Mouse (Mus musculus) heart, postnatal 0 days (tissue): ENCODE measurements around the gene Gpm6b. TPM values are rescaled to one million over a fixed set of nuclear protein-coding genes. Genes with fewer than 3 reads are reported as not detected.

Experiments
- ATAC-seq: fragments of 200-750 bp; cut with Nextera tagmentation; 2 replicates; pipeline ENCODE4 v1.8.0; 2017; ENCODE audit warnings: low read depth, moderate number of reproducible peaks, moderate library complexity; ENCODE audit not compliant: insufficient read depth
- DNase-seq: peaks from one replicate; pipeline ENCODE4 v3.0.0-alpha.2; 2016; ENCODE audit warnings: low spot score
- H3K27ac ChIP-seq: fragments of 300-500 bp; sonication (generic); 2 replicates; pipeline ENCODE4 v1.5.1; 2014; ENCODE audit warnings: low read depth, mild to moderate bottlenecking
- H3K27me3 ChIP-seq: fragments of 300-500 bp; sonication (generic); 2 replicates; pipeline ENCODE4 v1.6.1; 2014; ENCODE audit warnings: low read length, mixed read lengths; ENCODE audit not compliant: control insufficient read depth, insufficient read depth
- H3K36me3 ChIP-seq: fragments of 300-500 bp; sonication (generic); replicated peaks from 2 replicates; pipeline ENCODE4 v1.6.1; 2014; ENCODE audit warnings: low read length, mixed read lengths; ENCODE audit not compliant: control insufficient read depth, insufficient read depth
- H3K4me1 ChIP-seq: fragments of 300-500 bp; sonication (generic); 2 replicates; pipeline ENCODE4 v1.6.1; 2014; ENCODE audit warnings: antibody characterized with exemption; ENCODE audit not compliant: control insufficient read depth, insufficient read depth
- H3K4me2 ChIP-seq: fragments of 300-500 bp; sonication (generic); 2 replicates; pipeline ENCODE4 v1.6.1; 2014; ENCODE audit warnings: low read depth, mild to moderate bottlenecking, low read length, moderate library complexity
- H3K4me3 ChIP-seq: fragments of 300-500 bp; sonication (generic); 2 replicates; pipeline ENCODE4 v1.5.1; 2014; ENCODE audit warnings: low read depth, low read length
- H3K9ac ChIP-seq: fragments of 300-500 bp; sonication (generic); replicated peaks from 2 replicates; pipeline ENCODE4 v1.6.1; 2014; ENCODE audit warnings: low read depth, low read length, mixed read lengths
- H3K9me3 ChIP-seq: fragments of 300-500 bp; sonication (generic); replicated peaks from 2 replicates; pipeline ENCODE4 v1.6.1; 2016; ENCODE audit warnings: low read length; ENCODE audit not compliant: control insufficient read depth
- CTCF ChIP-seq: IDR thresholded peaks from 2 replicates; pipeline ENCODE4 v1.5.1; 2016; ENCODE audit warnings: antibody characterized with exemption, control low read depth, low read depth
- EP300 ChIP-seq: IDR thresholded peaks from 2 replicates; pipeline ENCODE4 v1.6.1; 2016; ENCODE audit warnings: antibody characterized with exemption, low read depth
- WGBS: fragments of 180-500 bp; shearing (Covaris S2); extraction: QIAGEN DNeasy Blood & Tissue Kit; methylation state at CpG from one replicate; pipeline ENCODE4 v1.1.7; 2014; 5-methylcytosine and 5-hydroxymethylcytosine counted together
- polyA plus RNA-seq: library from polyadenylated mRNA; unstranded; fragments of >200 nt; fragmentation: Nextera tagmentation; extraction: Ambion mirVana; gene quantifications from 2 replicates; pipeline ENCODE4 v1.2.1, GENCODE M21; 2015
- total RNA-seq: library from RNA; depleted of rRNA; stranded (reverse); fragments of >200 nt; gene quantifications from 2 replicates; pipeline ENCODE4 v1.2.3, GENCODE M21; 2014; ENCODE audit warnings: low replicate concordance

The Gpm6b gene
- total and polyA plus RNA-seq, 2 experiments from 2014 or later, result 3.9 to 13.0 TPM

GRCm38 (mm10) chrX:166286760-166287483, 48.2 kb downstream of the Gpm6b start:
- H3K9ac ChIP-seq, result no peak overlapping the region
- H3K4me2 ChIP-seq, result no peak overlapping the region
- no peaks in the 10 kb centered on the region for H3K36me3 ChIP-seq
- 56% methylated on average over 9 of the region's 9 CpGs for WGBS
- H3K9me3 ChIP-seq, result no peaks in the 10 kb centered on the region
- no peaks in the 10 kb centered on the region for H3K4me1 ChIP-seq
- H3K27ac ChIP-seq, result no peak overlapping the region
- DNase-seq (no peak), ATAC-seq (no peak)
- TF ChIP-seq EP300 (no peak), CTCF (no peak)
- H3K4me3 ChIP-seq, result no peak overlapping the region
- no peaks in the 10 kb centered on the region for H3K27me3 ChIP-seq

GRCm38 (mm10) chrX:166291266-166291665, 52.6 kb downstream of the Gpm6b start:
- Histone ChIP-seq H3K9me3 (no peaks in the 10 kb centered on the region), H3K27me3 (no peaks in the 10 kb centered on the region), H3K4me3 (no peak overlapping the region), H3K27ac (no peak overlapping the region), H3K9ac (no peak overlapping the region), H3K4me1 (no peaks in the 10 kb centered on the region), H3K4me2 (no peak overlapping the region), H3K36me3 (no peaks in the 10 kb centered on the region)
- no peak for ATAC-seq
- TF ChIP-seq CTCF (no peak), EP300 (no peak)
- 45% methylated on average over 3 of the region's 3 CpGs for WGBS
- no peak for DNase-seq

- no peak overlapping the region for H3K9ac ChIP-seq
- H3K27me3 ChIP-seq, result no peaks in the 10 kb centered on the region
- ATAC-seq, result no peak
- H3K36me3 ChIP-seq, result no peaks in the 10 kb centered on the region
- H3K4me1 ChIP-seq, result no peaks in the 10 kb centered on the region
- TF ChIP-seq CTCF (no peak), EP300 (no peak)
- H3K9me3 ChIP-seq, result no peaks in the 10 kb centered on the region
- no peak overlapping the region for H3K4me2 ChIP-seq
- H3K4me3 ChIP-seq, result no peak overlapping the region
- no peak for DNase-seq
- no peak overlapping the region for H3K27ac ChIP-seq
- WGBS, result 93% methylated on average over 3 of the region's 3 CpGs
These were observed 54.8 kb downstream of the Gpm6b start for GRCm38 (mm10) chrX:166293465-166293864.

GRCm38 (mm10) chrX:166302791-166303190, 64.1 kb downstream of the Gpm6b start:
- no peak for ATAC-seq
- 61% methylated on average over 2 of the region's 2 CpGs for WGBS

GRCm38 (mm10) chrX:166304355-166304754, 65.6 kb downstream of the Gpm6b start:
- 69% methylated on average over 2 of the region's 2 CpGs for WGBS
- H3K27me3 ChIP-seq, result no peaks in the 10 kb centered on the region
- no peak overlapping the region for H3K4me3 ChIP-seq
- DNase-seq (no peak), ATAC-seq (no peak)
- H3K4me2 ChIP-seq, result no peak overlapping the region
- TF ChIP-seq EP300 (no peak), CTCF (no peak)
- H3K4me1 ChIP-seq, result no peaks in the 10 kb centered on the region
- no peak overlapping the region for H3K9ac ChIP-seq
- no peak overlapping the region for H3K27ac ChIP-seq
- H3K36me3 ChIP-seq, result no peaks in the 10 kb centered on the region
- no peaks in the 10 kb centered on the region for H3K9me3 ChIP-seq

More at GRCm38 (mm10) chrX:166302791-166303190, 64.1 kb downstream of the Gpm6b start:
- H3K4me1 ChIP-seq, result no peaks in the 10 kb centered on the region
- H3K4me2 ChIP-seq, result no peak overlapping the region
- TF ChIP-seq EP300 (no peak), CTCF (no peak)
- no peaks in the 10 kb centered on the region for H3K9me3 ChIP-seq
- no peaks in the 10 kb centered on the region for H3K36me3 ChIP-seq
- H3K4me3 ChIP-seq, result no peak overlapping the region
- no peak overlapping the region for H3K27ac ChIP-seq
- no peak overlapping the region for H3K9ac ChIP-seq
- DNase-seq, result no peak
- no peaks in the 10 kb centered on the region for H3K27me3 ChIP-seq

- Histone ChIP-seq H3K4me1 (no peaks in the 10 kb centered on the region), H3K36me3 (no peaks in the 10 kb centered on the region), H3K9ac (no peak overlapping the region), H3K4me3 (no peak overlapping the region), H3K27me3 (no peaks in the 10 kb centered on the region), H3K4me2 (no peak overlapping the region), H3K9me3 (no peaks in the 10 kb centered on the region), H3K27ac (no peak overlapping the region)
- WGBS, result 76% methylated on average over 7 of the region's 7 CpGs
- DNase-seq, result no peak
- no peak for TF ChIP-seq CTCF
- TF ChIP-seq EP300, result no peak
- no peak for ATAC-seq
These were observed 68.9 kb downstream of the Gpm6b start for GRCm38 (mm10) chrX:166307437-166308222.
